In genomic region chr7:115783982-115784917, GRCm38 (mm10) we compare ENCODE assay signal across 14 mouse cellular contexts.
A peak's percentile ranks its signal among the peaks of the same experiment; 100 is the strongest.
DNase-seq lines count a peak whose midpoint lies in the region; ATAC-seq lines count a peak whose summit lies in the region.
"Had no signal": no experiment of that assay in that cellular context is flagged by ENCODE, and none has a peak within 500 bp of the region (broad histone marks: within the 10 kb centered on the region; RNA-seq: fewer than 3 reads in every experiment).

No protein-coding gene starts in this region.

- peaks cover 28% of the 10 kb centered on the region for H3K4me1 ChIP-seq in heart, embryonic 12.5 days (replicated peaks)
- H3K4me1 ChIP-seq in intestine, embryonic 16.5 days (ENCODE audit: control insufficient read depth, insufficient read depth, low read length): peaks cover 5% of the 10 kb centered on the region; the same call in 1 of the 2 replicates
- H3K4me1 ChIP-seq in forebrain, embryonic 11.5 days (replicated peaks; ENCODE audit: control insufficient read depth, insufficient read depth, low read length): no peaks in the 10 kb centered on the region
- H3K4me1 ChIP-seq: limb, embryonic 15.5 days had no signal

- ATAC-seq in heart, embryonic 12.5 days (ENCODE audit: insufficient number of reproducible peaks, low FRiP score): no peak
- peak; percentile 95 for ATAC-seq in intestine, embryonic 16.5 days
- ATAC-seq in forebrain, embryonic 11.5 days (replicated peaks; ENCODE audit: low FRiP score): no peak
- ATAC-seq: inflammation-experienced regulatory T-cells, adult 6 months had no signal

- 65% methylated on average over 8 of the region's 8 CpGs for whole genome bisulfite sequencing in heart, embryonic 12.5 days
- WGBS in intestine, embryonic 16.5 days: 73% methylated on average over 8 of the region's 8 CpGs
- 89% methylated on average over 8 of the region's 8 CpGs for WGBS in forebrain, embryonic 11.5 days

- intact Hi-C loops in heart, postnatal 36 days (cut with DNase I): no loop called here

- no peaks in the 10 kb centered on the region for H3K36me3 ChIP-seq in heart, embryonic 12.5 days
- no peaks in the 10 kb centered on the region for H3K36me3 ChIP-seq in intestine, embryonic 16.5 days (ENCODE audit: control insufficient read depth, insufficient read depth, low read length)
- no peaks in the 10 kb centered on the region for H3K36me3 ChIP-seq in forebrain, embryonic 11.5 days (ENCODE audit: control insufficient read depth, insufficient read depth, low read length)
- H3K36me3 ChIP-seq: limb, embryonic 15.5 days had no signal

- H3K27ac ChIP-seq in heart, embryonic 12.5 days (ENCODE audit: poor library complexity, severe bottlenecking): peak overlapping the region; percentile 43; the same call in 1 of the 2 replicates
- H3K27ac ChIP-seq in intestine, embryonic 16.5 days (ENCODE audit: low read length): peak overlapping the region; percentile 16; the same call in 1 of the 2 replicates
- no peak overlapping the region for H3K27ac ChIP-seq in forebrain, embryonic 11.5 days (ENCODE audit: low read depth, low read length)
- H3K27ac ChIP-seq: limb, embryonic 15.5 days had no signal

- no peaks in the 10 kb centered on the region for H3K27me3 ChIP-seq in heart, embryonic 12.5 days (replicated peaks)
- H3K27me3 ChIP-seq in intestine, embryonic 16.5 days (replicated peaks; ENCODE audit: control insufficient read depth, insufficient read depth, low read length): no peaks in the 10 kb centered on the region
- H3K27me3 ChIP-seq in forebrain, embryonic 11.5 days (ENCODE audit: control insufficient read depth, insufficient read depth, low read length): no peaks in the 10 kb centered on the region
- H3K27me3 ChIP-seq: limb, embryonic 15.5 days had no signal

- no peaks in the 10 kb centered on the region for H3K9me3 ChIP-seq in heart, embryonic 12.5 days (replicated peaks)
- H3K9me3 ChIP-seq in intestine, embryonic 16.5 days (ENCODE audit: control insufficient read depth, low read length): 0 out of 2 replicates have a peak, but pooled peaks cover 3% of the 10 kb centered on the region
- H3K9me3 ChIP-seq in forebrain, embryonic 11.5 days (ENCODE audit: control insufficient read depth, low read length): no peaks in the 10 kb centered on the region; the same call in 1 of the 2 replicates
- H3K9me3 ChIP-seq: limb, embryonic 15.5 days had no signal

- no peak overlapping the region for H3K9ac ChIP-seq in heart, embryonic 12.5 days
- H3K9ac ChIP-seq in intestine, embryonic 16.5 days (ENCODE audit: low read depth, low read length): no peak overlapping the region
- no peak overlapping the region for H3K9ac ChIP-seq in forebrain, embryonic 11.5 days (ENCODE audit: low read length)
- H3K9ac ChIP-seq: limb, embryonic 15.5 days had no signal

- no peak overlapping the region for H3K4me2 ChIP-seq in heart, embryonic 12.5 days
- H3K4me2 ChIP-seq in intestine, embryonic 16.5 days (ENCODE audit: low read depth, low read length): no peak overlapping the region
- no peak overlapping the region for H3K4me2 ChIP-seq in forebrain, embryonic 11.5 days (ENCODE audit: low read depth, low read length, severe bottlenecking)
- H3K4me2 ChIP-seq: limb, embryonic 15.5 days; midbrain, embryonic 11.5 days had no signal

- H3K4me3 ChIP-seq in heart, embryonic 12.5 days: no peak overlapping the region
- no peak overlapping the region for H3K4me3 ChIP-seq in intestine, embryonic 16.5 days (ENCODE audit: low read length)
- no peak overlapping the region for H3K4me3 ChIP-seq in forebrain, embryonic 11.5 days (ENCODE audit: low read depth, low read length)
- H3K4me3 ChIP-seq: limb, embryonic 15.5 days; myocyte had no signal

- DNase-seq in heart, postnatal 36 days: no peak
- DNase-seq in ZHBTc4 (ENCODE audit: low read depth, low spot score) (peak; percentile 65), MN1 (ENCODE audit: low spot score) (no peak)
- DNase-seq in lung, postnatal 25 days (ENCODE audit: low spot score): peak; percentile 35
- DNase-seq in c-Kit-positive CD71-positive TER-119-positive erythroid progenitor cells, embryonic 14.5 days (ENCODE audit: low spot score): no peak
- no peak for DNase-seq in forebrain, embryonic 11.5 days (ENCODE audit: low spot score)
- DNase-seq: cerebellum, adult 8-10 months; thymus, adult 18-20 months had no signal

Comparison
In these comparisons a context has a peak if more than half of its experiments do, and no peak if none do; other contexts are left out.
1. DNase-seq: peak in ZHBTc4 (single experiment) and lung, postnatal 25 days (single experiment); none in heart, postnatal 36 days (0 of 2), c-Kit-positive CD71-positive TER-119-positive erythroid progenitor cells, embryonic 14.5 days (single experiment), MN1 (single experiment) and forebrain, embryonic 11.5 days (single experiment).